Mouse (Mus musculus): ENCODE results near the gene Carmil3.

The Carmil3 gene

GRCm38 (mm10) chr14:55492103-55492502, 1.7 kb downstream of the Carmil3 start:
- WGBS = 24% methylated on average over 3 of the region's 3 CpGs

DNA sequence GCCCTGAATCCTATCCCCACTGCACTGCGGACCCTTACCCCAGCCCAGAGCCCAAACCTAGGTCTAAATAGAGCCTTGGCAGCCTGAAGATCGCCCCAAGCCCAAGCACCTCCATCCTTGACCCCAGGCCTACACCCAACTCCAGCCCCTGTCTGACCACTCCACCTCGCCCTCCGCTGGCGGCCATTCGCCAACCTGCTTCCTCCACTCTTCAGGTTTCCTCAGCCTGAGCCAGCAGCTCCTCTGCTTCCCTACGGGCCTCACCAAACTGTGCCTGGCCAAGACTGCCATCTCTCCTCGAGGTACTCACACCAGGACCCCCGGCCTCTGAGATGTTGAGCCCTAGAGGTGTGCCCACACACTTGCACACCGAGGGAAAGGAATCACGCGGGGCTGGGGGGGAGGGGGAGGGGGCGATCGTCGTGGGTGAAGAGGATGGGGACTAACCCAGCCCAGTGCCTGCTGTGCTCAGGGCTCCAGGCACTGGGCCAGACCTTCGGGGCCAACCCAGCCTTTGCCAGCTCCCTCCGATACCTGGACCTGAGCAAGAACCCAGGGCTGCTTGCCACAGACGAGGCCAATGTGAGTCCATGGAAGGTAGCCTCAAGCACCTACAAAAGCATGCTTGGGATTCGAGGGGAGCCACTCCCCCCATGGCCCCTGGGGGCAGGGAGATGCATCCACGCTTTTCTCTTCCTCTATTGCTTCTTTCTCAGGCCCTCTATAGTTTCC, 5.2 kb downstream of the Carmil3 start:
- 70% methylated on average over 18 of the region's 20 CpGs for WGBS

DNA sequence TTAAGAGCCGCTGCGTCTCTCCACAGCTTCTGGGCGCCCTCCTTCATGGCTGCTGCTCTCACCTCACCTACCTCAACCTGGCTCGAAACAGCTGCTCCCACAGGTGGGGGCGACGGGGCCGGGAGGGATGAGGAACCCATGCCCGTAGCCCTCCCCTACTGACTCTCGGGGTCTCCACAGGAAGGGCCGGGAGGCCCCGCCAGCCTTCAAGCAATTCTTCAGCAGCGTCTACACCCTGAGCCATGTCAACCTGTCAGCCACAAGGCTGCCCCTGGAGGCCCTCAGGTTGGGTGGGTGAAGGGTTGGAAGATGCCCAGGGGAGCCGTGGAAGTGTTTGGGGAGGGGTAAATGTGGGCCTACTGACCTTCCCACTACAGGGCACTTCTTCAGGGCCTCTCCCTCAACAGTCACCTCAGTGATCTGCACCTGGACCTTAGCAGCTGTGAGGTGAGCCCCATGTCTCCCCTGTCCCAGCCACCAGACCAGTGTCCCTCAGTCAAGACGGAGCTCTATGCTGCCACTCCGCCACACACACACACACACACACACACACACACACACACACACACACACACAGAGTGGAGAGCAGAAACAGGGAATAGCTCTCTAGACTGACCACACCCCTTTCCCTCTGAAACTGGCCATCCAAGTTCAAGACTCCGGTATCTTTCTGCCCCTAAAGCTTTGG, 6.5 kb downstream of the Carmil3 start:
- 84% methylated on average over 16 of the region's 16 CpGs for WGBS

- WGBS = 34% methylated on average over 6 of the region's 6 CpGs
Observed at GRCm38 (mm10) chr14:55497449-55497821, 7.0 kb downstream of the Carmil3 start.

GRCm38 (mm10) chr14:55505612-55506011, 15.2 kb downstream of the Carmil3 start:
- 78% methylated on average over 9 of the region's 9 CpGs for WGBS

DNA sequence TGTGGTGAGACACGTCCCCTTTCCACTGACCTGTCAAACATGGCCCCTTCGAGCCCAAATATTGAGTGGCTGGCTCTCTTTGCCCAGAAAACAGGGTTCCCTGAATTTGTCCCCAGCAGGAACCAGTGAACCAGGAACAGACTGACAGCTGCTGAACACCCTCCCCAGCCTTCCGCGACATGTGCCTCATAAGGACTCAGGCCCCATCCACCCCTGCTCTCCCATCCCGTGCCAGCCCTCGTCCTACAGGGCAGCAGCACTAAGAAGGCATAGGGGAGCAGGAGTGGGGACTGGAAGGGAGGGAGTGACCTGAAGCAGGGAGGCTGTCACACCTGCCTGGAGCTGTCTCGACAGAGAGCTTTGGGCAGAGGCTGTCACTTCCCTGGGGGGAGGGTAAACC, 17.4 kb downstream of the Carmil3 start:
- WGBS = 66% methylated on average over 7 of the region's 7 CpGs

DNA sequence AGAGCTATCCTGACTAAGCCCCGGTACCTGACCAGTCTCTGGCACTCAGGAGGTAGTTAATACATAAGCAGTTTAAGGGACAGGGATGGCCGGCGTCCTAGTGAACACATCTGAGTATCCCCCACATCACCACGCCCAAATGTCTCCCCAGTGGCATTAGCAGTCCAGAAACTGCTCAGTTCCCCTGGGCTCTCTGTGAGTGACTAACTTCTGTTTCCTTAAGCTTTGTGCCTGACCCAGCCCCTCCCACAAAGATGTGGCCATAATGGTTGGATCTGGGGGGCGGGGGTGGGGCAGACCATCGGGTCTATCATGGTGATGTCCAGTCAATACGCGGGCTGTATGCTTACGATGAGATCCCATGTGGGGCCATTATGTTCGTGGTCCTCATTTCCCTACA, 19.1 kb downstream of the Carmil3 start:
- 61% methylated on average over 10 of the region's 10 CpGs for WGBS

- 26% methylated on average over 22 of the region's 22 CpGs for WGBS
Observed at GRCm38 (mm10) chr14:55510125-55510731, 19.8 kb downstream of the Carmil3 start, which contains the start of gene Cpne6. TSS of gene Cpne6 (plus strand) at chr14:55510445.

DNA sequence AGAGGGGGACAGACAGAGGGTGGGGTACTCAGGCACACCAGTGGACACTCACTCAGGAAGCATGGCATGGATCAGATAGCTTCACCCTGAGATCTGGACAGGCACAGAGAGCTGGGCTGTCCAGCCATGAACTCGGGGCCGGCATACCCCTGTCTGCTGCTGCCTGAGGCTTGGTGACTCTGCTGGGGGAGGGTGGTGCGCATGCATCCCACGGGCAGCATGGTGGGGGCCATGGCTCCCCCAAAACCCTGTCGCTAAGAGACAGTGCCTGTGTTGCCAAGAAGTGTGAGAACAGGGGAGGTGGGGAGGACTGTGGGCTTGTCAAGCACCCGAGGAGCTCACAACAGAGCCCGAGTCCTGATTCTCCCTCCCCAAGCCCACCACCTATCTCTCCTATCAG, 20.6 kb downstream of the Carmil3 start:
- WGBS = 22% methylated on average over 7 of the region's 7 CpGs

DNA sequence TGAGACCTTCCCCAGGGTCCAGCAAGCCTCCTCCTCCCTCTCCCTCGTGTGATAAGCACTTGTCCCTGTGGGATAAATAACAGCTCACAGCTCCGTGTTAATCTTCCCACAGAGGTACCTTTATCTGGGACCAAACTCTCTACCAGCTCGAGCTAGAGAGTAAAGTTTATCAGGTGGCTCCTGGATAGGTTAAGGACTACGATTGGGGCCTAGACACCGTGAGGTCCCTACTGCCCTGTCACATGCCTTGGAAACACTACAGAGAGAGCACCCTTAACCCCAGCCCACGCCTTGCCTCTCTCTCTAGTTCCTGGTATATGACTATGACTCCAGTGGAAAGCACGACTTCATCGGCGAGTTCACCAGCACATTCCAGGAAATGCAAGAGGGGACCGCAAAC, 23.5 kb downstream of the Carmil3 start:
- 75% methylated on average over 10 of the region's 10 CpGs for WGBS

GRCm38 (mm10) chr14:55515846-55516245, 25.4 kb downstream of the Carmil3 start:
- 93% methylated on average over 4 of the region's 4 CpGs for WGBS

DNA sequence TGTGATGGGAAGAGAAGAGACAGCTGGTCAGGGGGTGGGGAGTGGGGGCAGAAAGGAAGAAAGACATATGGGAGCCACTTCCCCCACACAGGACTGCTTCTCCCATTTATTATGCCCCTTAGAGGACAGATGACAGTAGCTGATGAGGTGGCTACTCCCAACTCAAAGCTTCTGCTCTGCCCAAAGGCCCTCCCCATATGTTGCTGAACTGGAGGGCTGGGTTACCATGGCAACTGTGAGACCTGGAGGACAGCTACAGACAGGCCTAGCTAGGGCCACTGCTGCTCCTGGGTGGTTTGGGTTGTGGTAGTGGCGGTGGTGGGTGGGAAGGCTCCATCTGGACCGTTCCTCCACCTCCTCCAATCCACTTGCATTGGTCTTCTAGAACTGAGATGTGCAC, 28.4 kb downstream of the Carmil3 start:
- 42% methylated on average over 2 of the region's 2 CpGs for WGBS

DNA sequence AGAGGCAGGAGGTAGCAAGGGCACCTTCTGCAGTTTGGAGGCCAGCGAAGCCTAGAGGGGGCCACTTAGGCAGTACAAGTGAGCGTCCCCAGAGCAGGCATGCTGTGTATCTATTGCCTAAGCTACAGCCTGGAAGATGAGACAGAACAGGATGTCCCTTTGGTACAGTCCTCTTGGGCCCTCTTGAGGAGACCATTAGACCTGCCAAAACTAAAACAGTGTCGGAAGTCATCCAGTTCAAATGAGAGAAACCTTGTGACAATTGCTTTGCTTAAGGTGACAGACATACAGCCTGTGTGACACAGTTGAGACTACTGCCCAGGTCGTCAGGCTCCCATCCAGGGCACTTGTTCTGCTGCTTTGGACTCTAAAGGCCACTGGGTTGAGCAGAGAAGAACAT, 29.2 kb downstream of the Carmil3 start:
- WGBS = 63% methylated on average over 4 of the region's 4 CpGs

- WGBS = 6% methylated on average over 61 of the region's 61 CpGs
Observed at GRCm38 (mm10) chr14:55520451-55521361, 30.3 kb downstream of the Carmil3 start.

DNA sequence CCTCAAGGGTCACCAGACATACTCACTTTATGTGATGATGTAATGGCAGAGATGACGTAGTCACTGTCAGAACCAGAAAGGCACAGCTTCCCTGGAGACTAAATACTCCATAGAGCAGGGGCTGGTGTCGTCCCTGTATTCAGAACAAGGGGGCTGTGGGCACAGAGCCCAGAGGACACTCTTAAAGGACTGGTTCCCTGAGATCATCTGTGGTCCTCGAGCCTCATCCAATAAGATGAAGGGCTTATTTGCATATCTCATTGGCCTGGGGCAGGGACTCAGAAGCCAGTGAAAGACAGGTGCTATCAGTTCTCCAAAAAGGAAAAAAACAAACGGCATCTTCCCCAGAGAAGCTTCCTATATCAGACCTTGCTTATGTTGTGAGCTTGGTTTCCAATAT, 33.6 kb downstream of the Carmil3 start:
- WGBS = 70% methylated on average over 4 of the region's 4 CpGs

GRCm38 (mm10) chr14:55524785-55525184, 34.3 kb downstream of the Carmil3 start, which contains the start of gene Nrl:
TSS of gene Nrl (minus strand) at chr14:55524981.
- 64% methylated on average over 8 of the region's 8 CpGs for WGBS

GRCm38 (mm10) chr14:55526674-55527073, 36.2 kb downstream of the Carmil3 start:
- WGBS = 88% methylated on average over 2 of the region's 2 CpGs

GRCm38 (mm10) chr14:55527940-55528339, 37.5 kb downstream of the Carmil3 start:
- 21% methylated on average over 3 of the region's 3 CpGs for WGBS

- WGBS = 59% methylated on average over 6 of the region's 6 CpGs
Observed at GRCm38 (mm10) chr14:55536116-55536745, 45.8 kb downstream of the Carmil3 start.

DNA sequence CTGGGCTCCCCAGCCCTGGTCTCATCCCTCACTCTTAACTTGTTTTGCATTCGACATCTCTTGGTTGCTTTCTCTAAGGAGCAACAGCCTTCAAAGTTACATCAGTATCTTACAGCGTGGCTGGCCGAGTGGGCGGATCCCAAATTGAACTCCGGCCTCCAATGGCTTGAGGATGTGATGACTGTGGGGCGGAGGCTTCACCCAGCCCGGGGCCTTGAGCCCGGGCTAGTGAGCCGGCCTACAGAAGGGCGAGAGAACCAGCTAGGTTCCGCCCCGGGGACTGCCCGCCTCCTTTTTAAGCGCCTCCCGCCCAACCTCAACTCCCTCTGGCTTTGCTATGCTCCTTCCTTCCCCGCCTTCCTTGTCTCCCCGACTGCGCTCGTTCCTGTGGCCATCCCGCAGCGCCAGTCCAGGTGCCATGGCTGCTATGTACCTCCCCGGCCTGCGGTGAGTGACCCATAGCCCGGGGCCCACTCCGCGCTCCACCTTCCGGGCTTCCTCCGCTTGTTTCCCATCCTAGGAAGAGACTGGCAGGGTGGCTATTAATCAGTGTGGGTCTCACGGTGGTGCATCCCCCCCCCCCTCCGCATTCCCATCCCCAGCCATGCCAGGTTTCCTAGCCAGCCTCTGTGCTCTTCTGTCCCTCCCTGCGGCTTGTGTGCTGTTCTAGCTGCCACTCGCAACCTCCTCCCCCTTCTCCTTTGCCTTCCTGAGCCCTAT, 49.8 kb downstream of the Carmil3 start, which contains the start of gene Pck2:
Pck2 (plus strand) TSS at position 200 of the 720 bp plus-strand sequence.
- WGBS = 1% methylated on average over 32 of the region's 32 CpGs
